Mouse (Mus musculus): ENCODE measurements around the gene Vav3. TPM values are rescaled to one million over a fixed set of nuclear protein-coding genes. Genes with fewer than 3 reads are reported as not detected.

Gene Vav3
- polyA plus RNA-seq, 1 experiment = 2.6 TPM

- no peaks in the 10 kb centered on the region for H3K4me1 ChIP-seq (ENCODE audit: control insufficient read depth, insufficient read depth, low read length)
- TF ChIP-seq CTCF (IDR thresholded peaks at IDR 0.05; ENCODE audit: borderline replicate concordance, insufficient read depth, low read length) = no peak
- no peak for TF ChIP-seq POLR2A (IDR thresholded peaks at IDR 0.05; ENCODE audit: low read depth, low read length)
Measured at GRCm38 (mm10) chr3:109544476-109545221, 204.2 kb downstream of the Vav3 start.

GRCm38 (mm10) chr3:109557329-109557728, 216.9 kb downstream of the Vav3 start:
- Histone ChIP-seq H3K27ac (ENCODE audit: insufficient read depth, low read length) (no peak overlapping the region), H3K4me1 (ENCODE audit: control insufficient read depth, insufficient read depth, low read length) (no peaks in the 10 kb centered on the region), H3K4me3 (ENCODE audit: insufficient read depth, low read length) (no peak overlapping the region)
- TF ChIP-seq CTCF (IDR thresholded peaks at IDR 0.05; ENCODE audit: borderline replicate concordance, insufficient read depth, low read length) = no peak
- TF ChIP-seq POLR2A (IDR thresholded peaks at IDR 0.05; ENCODE audit: low read depth, low read length) = no peak

More at GRCm38 (mm10) chr3:109544476-109545221, 204.2 kb downstream of the Vav3 start:
- Histone ChIP-seq H3K27ac (ENCODE audit: insufficient read depth, low read length) (no peak overlapping the region), H3K4me3 (ENCODE audit: insufficient read depth, low read length) (no peak overlapping the region)

- no peak overlapping the region for H3K4me3 ChIP-seq (ENCODE audit: insufficient read depth, low read length)
- H3K27ac ChIP-seq (ENCODE audit: insufficient read depth, low read length) = no peak overlapping the region
- TF ChIP-seq POLR2A (IDR thresholded peaks at IDR 0.05; ENCODE audit: low read depth, low read length) (no peak), CTCF (IDR thresholded peaks at IDR 0.05; ENCODE audit: borderline replicate concordance, insufficient read depth, low read length) (no peak)
- H3K4me1 ChIP-seq (ENCODE audit: control insufficient read depth, insufficient read depth, low read length) = no peaks in the 10 kb centered on the region
Measured at GRCm38 (mm10) chr3:109561295-109561694, 220.8 kb downstream of the Vav3 start.

- Histone ChIP-seq H3K4me3 (ENCODE audit: insufficient read depth, low read length) (no peak overlapping the region), H3K27ac (ENCODE audit: insufficient read depth, low read length) (no peak overlapping the region), H3K4me1 (ENCODE audit: control insufficient read depth, insufficient read depth, low read length) (no peaks in the 10 kb centered on the region)
- no peak for TF ChIP-seq CTCF (IDR thresholded peaks at IDR 0.05; ENCODE audit: borderline replicate concordance, insufficient read depth, low read length)
- TF ChIP-seq POLR2A (IDR thresholded peaks at IDR 0.05; ENCODE audit: low read depth, low read length) = no peak
Measured at GRCm38 (mm10) chr3:109561776-109562175, 221.3 kb downstream of the Vav3 start.

GRCm38 (mm10) chr3:109562268-109562667, 221.8 kb downstream of the Vav3 start:
- Histone ChIP-seq H3K4me3 (ENCODE audit: insufficient read depth, low read length) (no peak overlapping the region), H3K27ac (ENCODE audit: insufficient read depth, low read length) (no peak overlapping the region), H3K4me1 (ENCODE audit: control insufficient read depth, insufficient read depth, low read length) (no peaks in the 10 kb centered on the region)
- TF ChIP-seq POLR2A (IDR thresholded peaks at IDR 0.05; ENCODE audit: low read depth, low read length) = no peak
- no peak for TF ChIP-seq CTCF (IDR thresholded peaks at IDR 0.05; ENCODE audit: borderline replicate concordance, insufficient read depth, low read length)

- H3K4me1 ChIP-seq (ENCODE audit: control insufficient read depth, insufficient read depth, low read length) = no peaks in the 10 kb centered on the region
- no peak for TF ChIP-seq CTCF (IDR thresholded peaks at IDR 0.05; ENCODE audit: borderline replicate concordance, insufficient read depth, low read length)
- no peak for TF ChIP-seq POLR2A (IDR thresholded peaks at IDR 0.05; ENCODE audit: low read depth, low read length)
- no peak overlapping the region for H3K4me3 ChIP-seq (ENCODE audit: insufficient read depth, low read length)
- H3K27ac ChIP-seq (ENCODE audit: insufficient read depth, low read length) = no peak overlapping the region
Measured at GRCm38 (mm10) chr3:109564443-109564842, 224.0 kb downstream of the Vav3 start.

- Histone ChIP-seq H3K27ac (ENCODE audit: insufficient read depth, low read length) (no peak overlapping the region; the same call in 1 of the 2 replicates), H3K4me3 (ENCODE audit: insufficient read depth, low read length) (no peak overlapping the region), H3K4me1 (ENCODE audit: control insufficient read depth, insufficient read depth, low read length) (peaks cover 2% of the 10 kb centered on the region; the same call in 1 of the 2 replicates)
- TF ChIP-seq POLR2A (IDR thresholded peaks at IDR 0.05; ENCODE audit: low read depth, low read length) = no peak
- TF ChIP-seq CTCF (IDR thresholded peaks at IDR 0.05; ENCODE audit: borderline replicate concordance, insufficient read depth, low read length) = no peak
Measured at GRCm38 (mm10) chr3:109568542-109569265, 228.3 kb downstream of the Vav3 start.

- TF ChIP-seq POLR2A (IDR thresholded peaks at IDR 0.05; ENCODE audit: low read depth, low read length) = no peak
- TF ChIP-seq CTCF (IDR thresholded peaks at IDR 0.05; ENCODE audit: borderline replicate concordance, insufficient read depth, low read length) = no peak
- no peak overlapping the region for H3K27ac ChIP-seq (ENCODE audit: insufficient read depth, low read length)
- H3K4me3 ChIP-seq (ENCODE audit: insufficient read depth, low read length) = no peak overlapping the region
Measured at GRCm38 (mm10) chr3:109571483-109571882, 231.0 kb downstream of the Vav3 start.

GRCm38 (mm10) chr3:109572871-109573270, 232.4 kb downstream of the Vav3 start:
- Histone ChIP-seq H3K27ac (ENCODE audit: insufficient read depth, low read length) (no peak overlapping the region), H3K4me1 (ENCODE audit: control insufficient read depth, insufficient read depth, low read length) (peaks cover 2% of the 10 kb centered on the region; the same call in 1 of the 2 replicates), H3K4me3 (ENCODE audit: insufficient read depth, low read length) (no peak overlapping the region)
- TF ChIP-seq POLR2A (IDR thresholded peaks at IDR 0.05; ENCODE audit: low read depth, low read length) (no peak), CTCF (IDR thresholded peaks at IDR 0.05; ENCODE audit: borderline replicate concordance, insufficient read depth, low read length) (no peak)

More at GRCm38 (mm10) chr3:109571483-109571882, 231.0 kb downstream of the Vav3 start:
- H3K4me1 ChIP-seq (ENCODE audit: control insufficient read depth, insufficient read depth, low read length) = peaks cover 2% of the 10 kb centered on the region; the same call in 1 of the 2 replicates

Data from embryonic fibroblast, embryonic 13.5 days (primary cell).